Mouse (Mus musculus) lung, embryonic 14.5 days (tissue): ENCODE measurements at regions not wholly inside any gene's neighbourhood (a gene's known extent, or its start where the extent isn't known, plus 50 kb on each side); places are given as distances from the start of the nearest gene placed in this dataset.

Experiments
- ATAC-seq: fragments of 200-750 bp; cut with Nextera tagmentation; 2 replicates; pipeline ENCODE4 v1.8.0; 2017; ENCODE audit warnings: mild to moderate bottlenecking, moderate TSS enrichment, moderate library complexity; ENCODE audit not compliant: insufficient read depth
- DNase-seq: peaks from one replicate; pipeline ENCODE4 v3.0.0-alpha.2; 2015
- H3K27ac ChIP-seq: fragments of 300-500 bp; sonication (generic); 2 replicates; pipeline ENCODE4 v1.5.1; 2014; ENCODE audit warnings: low read depth, mild to moderate bottlenecking, moderate library complexity
- H3K27me3 ChIP-seq: fragments of 300-500 bp; sonication (generic); 2 replicates; pipeline ENCODE4 v1.6.1; 2014; ENCODE audit warnings: low read length, control low read depth; ENCODE audit not compliant: insufficient read depth
- H3K36me3 ChIP-seq: fragments of 300-500 bp; sonication (generic); 2 replicates; pipeline ENCODE4 v1.6.1; 2014; ENCODE audit warnings: control low read depth; ENCODE audit not compliant: insufficient read depth
- H3K4me1 ChIP-seq: fragments of 300-500 bp; sonication (generic); 2 replicates; pipeline ENCODE4 v1.6.1; 2014; ENCODE audit warnings: antibody characterized with exemption, control low read depth; ENCODE audit not compliant: insufficient read depth
- H3K4me2 ChIP-seq: fragments of 300-500 bp; sonication (generic); 2 replicates; pipeline ENCODE4 v1.6.1; 2014; ENCODE audit warnings: mild to moderate bottlenecking
- H3K4me3 ChIP-seq: fragments of 300-500 bp; sonication (generic); 2 replicates; pipeline ENCODE4 v1.5.1; 2014; ENCODE audit warnings: low read depth, low read length
- H3K9ac ChIP-seq: fragments of 300-500 bp; sonication (generic); 2 replicates; pipeline ENCODE4 v1.6.1; 2014
- H3K9me3 ChIP-seq: fragments of 300-500 bp; sonication (generic); 2 replicates; pipeline ENCODE4 v1.6.1; 2016; ENCODE audit warnings: low read depth, low read length, control low read depth
- CTCF ChIP-seq: IDR thresholded peaks from 2 replicates; pipeline ENCODE4 v1.5.1; 2016; ENCODE audit warnings: antibody characterized with exemption, low read depth
- WGBS: fragments of 180-500 bp; shearing (Covaris S2); extraction: QIAGEN DNeasy Blood & Tissue Kit; methylation state at CpG from one replicate; pipeline ENCODE4 v1.1.7; 2014; 5-methylcytosine and 5-hydroxymethylcytosine counted together

- Histone ChIP-seq H3K4me1 (no peaks in the 10 kb centered on the region), H3K36me3 (no peaks in the 10 kb centered on the region), H3K27me3 (no peaks in the 10 kb centered on the region), H3K9me3 (no peaks in the 10 kb centered on the region), H3K4me2 (no peak overlapping the region), H3K9ac (no peak overlapping the region), H3K4me3 (no peak overlapping the region), H3K27ac (no peak overlapping the region)
- DNase-seq: peak; percentile 25
- TF ChIP-seq CTCF: no peak
- no peak for ATAC-seq
- WGBS: 46% methylated on average over 2 of the region's 2 CpGs
Observed at GRCm38 (mm10) chr16:39284484-39284883, 392.0 kb downstream of the Igsf11 start.

- Histone ChIP-seq H3K36me3 (no peaks in the 10 kb centered on the region), H3K9me3 (no peaks in the 10 kb centered on the region), H3K4me3 (no peak overlapping the region), H3K27me3 (no peaks in the 10 kb centered on the region), H3K4me2 (no peak overlapping the region), H3K27ac (no peak overlapping the region), H3K4me1 (no peaks in the 10 kb centered on the region), H3K9ac (no peak overlapping the region)
- DNase-seq (no peak), ATAC-seq (no peak)
- TF ChIP-seq CTCF: no peak
- WGBS: 89% methylated on average over 3 of the region's 3 CpGs
Observed at GRCm38 (mm10) chr16:39285028-39285744, 392.7 kb downstream of the Igsf11 start.

DNA sequence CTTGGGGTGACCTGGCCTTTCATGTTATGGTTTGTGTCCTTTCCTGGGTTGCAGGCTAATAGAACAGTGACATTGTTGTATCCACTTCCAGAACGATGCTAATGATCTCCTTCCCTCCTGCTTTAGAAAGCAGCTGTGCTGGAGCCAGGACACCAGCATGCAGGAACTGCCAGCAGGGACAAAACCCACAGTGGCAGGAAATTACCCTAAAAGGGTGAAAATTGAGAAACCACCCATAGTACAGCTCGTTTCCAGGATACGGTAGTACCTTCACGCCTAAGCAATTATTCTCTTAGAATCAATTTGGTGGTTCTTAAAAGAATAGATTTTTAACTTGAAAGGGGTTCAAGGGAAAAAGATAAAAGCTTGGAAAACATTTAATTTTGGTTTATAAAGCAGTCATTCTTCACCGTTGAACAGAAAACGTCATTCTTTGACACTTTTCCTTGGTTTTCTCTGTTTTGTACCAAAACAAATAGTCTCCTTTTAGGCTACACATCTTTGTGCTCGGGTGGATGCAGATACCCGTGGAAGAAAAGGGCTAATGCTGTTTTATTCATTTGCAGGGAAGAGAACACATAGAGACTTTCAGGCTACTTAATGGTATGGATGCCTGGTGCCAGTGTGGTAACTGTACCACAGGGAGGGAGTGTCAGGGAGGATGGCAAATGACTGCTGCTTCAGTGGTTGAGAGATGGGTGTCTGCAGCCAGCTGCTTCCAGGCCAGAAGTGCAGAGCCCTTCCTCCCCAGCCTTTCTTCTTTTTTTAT, 394.5 kb downstream of the Igsf11 start:
- H3K9ac ChIP-seq: no peak overlapping the region
- H3K36me3 ChIP-seq: no peaks in the 10 kb centered on the region
- no peak overlapping the region for H3K4me2 ChIP-seq
- no peak for DNase-seq
- H3K9me3 ChIP-seq: no peaks in the 10 kb centered on the region
- ATAC-seq: no peak
- no peak overlapping the region for H3K27ac ChIP-seq
- no peak overlapping the region for H3K4me3 ChIP-seq
- H3K4me1 ChIP-seq: no peaks in the 10 kb centered on the region
- TF ChIP-seq CTCF: no peak
- H3K27me3 ChIP-seq: no peaks in the 10 kb centered on the region
- 74% methylated on average over 8 of the region's 8 CpGs for WGBS

DNA sequence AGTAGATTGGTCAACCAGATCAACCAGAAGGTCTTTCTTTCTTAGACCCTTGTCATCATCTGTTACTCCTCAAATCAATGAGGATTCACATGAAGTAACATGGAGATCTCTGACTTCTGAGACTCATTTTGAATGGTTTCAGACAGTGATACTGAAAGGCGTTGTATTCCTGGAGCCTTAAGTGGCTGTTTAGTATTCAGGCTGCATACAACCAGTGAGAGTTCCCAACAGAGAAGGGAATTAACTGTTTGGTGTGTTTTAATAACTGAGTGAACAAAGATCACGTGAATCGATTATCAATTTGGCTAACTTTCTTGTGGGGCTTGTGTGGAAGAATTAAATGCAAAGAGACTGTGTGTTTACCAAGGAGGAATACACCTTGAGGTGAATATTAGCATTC, 406.4 kb downstream of the Igsf11 start:
- no peaks in the 10 kb centered on the region for H3K9me3 ChIP-seq
- no peak overlapping the region for H3K9ac ChIP-seq
- 85% methylated on average over 3 of the region's 3 CpGs for WGBS
- no peak for DNase-seq
- no peak for ATAC-seq
- no peak for TF ChIP-seq CTCF
- H3K36me3 ChIP-seq: no peaks in the 10 kb centered on the region
- no peak overlapping the region for H3K27ac ChIP-seq
- no peak overlapping the region for H3K4me2 ChIP-seq
- no peaks in the 10 kb centered on the region for H3K27me3 ChIP-seq
- H3K4me3 ChIP-seq: no peak overlapping the region
- H3K4me1 ChIP-seq: no peaks in the 10 kb centered on the region

DNA sequence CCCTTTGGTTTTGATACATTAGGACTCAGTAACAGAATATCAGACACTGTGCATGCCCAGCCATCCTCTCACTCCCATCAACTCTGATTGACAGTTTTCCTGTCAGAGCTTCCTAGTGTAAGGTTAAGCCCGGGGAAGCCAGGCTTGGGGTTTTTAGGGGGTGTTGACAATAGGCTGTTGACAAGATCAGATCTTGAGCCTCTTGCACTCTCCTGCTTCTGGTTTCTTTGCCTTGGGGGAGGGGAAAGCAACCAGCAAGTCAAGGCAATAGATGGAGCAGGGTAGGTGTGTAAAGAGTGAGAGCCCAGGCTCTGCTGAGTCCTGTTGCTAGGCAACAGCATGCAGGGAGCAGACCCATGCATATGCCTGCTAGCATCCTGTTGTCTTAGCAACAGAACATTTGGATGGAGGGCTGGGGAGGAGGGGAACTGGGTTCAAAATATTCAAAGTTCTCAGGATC, 410.5 kb downstream of the Igsf11 start:
- DNase-seq: no peak
- no peak overlapping the region for H3K9ac ChIP-seq
- no peaks in the 10 kb centered on the region for H3K9me3 ChIP-seq
- no peak overlapping the region for H3K4me3 ChIP-seq
- no peak overlapping the region for H3K4me2 ChIP-seq
- H3K27me3 ChIP-seq: no peaks in the 10 kb centered on the region
- H3K4me1 ChIP-seq: no peaks in the 10 kb centered on the region
- H3K27ac ChIP-seq: no peak overlapping the region
- peak; percentile 65; the same call in 1 of the 2 replicates for ATAC-seq
- H3K36me3 ChIP-seq: no peaks in the 10 kb centered on the region
- WGBS: 23% methylated on average over 1 of the region's 1 CpGs
- TF ChIP-seq CTCF: no peak

DNA sequence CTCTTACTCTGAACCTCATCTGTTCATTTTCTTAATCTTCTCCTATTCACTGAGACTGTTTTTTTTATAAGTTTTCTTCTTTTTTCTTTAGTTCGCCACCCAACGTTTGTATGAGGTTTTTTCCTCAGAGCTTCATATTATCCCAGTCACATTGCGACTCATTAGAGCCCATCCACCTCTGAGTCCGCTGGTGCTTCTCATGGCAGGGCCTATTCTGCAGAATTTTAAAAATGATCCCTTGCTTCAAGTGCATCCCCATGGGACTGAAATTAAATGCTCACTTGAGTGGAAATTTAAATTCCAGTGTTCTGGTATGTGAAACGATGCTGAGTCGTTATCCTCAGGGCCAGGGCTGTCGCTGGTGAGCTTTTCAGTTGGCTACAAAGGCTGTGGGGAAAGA, 410.9 kb downstream of the Igsf11 start:
- Histone ChIP-seq H3K4me2 (no peak overlapping the region), H3K4me3 (no peak overlapping the region), H3K27ac (no peak overlapping the region), H3K27me3 (no peaks in the 10 kb centered on the region), H3K4me1 (no peaks in the 10 kb centered on the region), H3K9me3 (no peaks in the 10 kb centered on the region), H3K9ac (no peak overlapping the region), H3K36me3 (no peaks in the 10 kb centered on the region)
- TF ChIP-seq CTCF: no peak
- ATAC-seq (no peak), DNase-seq (no peak)
- WGBS: 60% methylated on average over 7 of the region's 7 CpGs

DNA sequence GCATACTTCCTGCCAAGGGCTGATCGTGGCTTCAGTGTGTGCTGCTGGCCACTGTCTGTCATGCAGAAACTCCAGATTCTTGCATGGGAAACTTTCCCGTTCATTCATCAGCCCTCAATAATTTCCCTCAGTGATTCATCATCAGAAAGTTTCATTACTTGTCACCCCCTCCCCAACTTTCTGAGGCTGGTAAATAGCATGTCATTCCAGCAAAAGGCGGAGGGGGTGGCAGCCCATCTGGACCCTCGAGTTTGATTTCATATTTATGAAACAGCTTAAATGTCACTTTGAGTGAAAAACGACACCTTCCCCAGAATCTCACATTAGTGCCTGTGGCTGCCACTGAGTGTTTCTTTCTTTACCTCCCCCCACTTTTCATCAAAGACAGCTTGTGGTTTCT, 415.5 kb downstream of the Igsf11 start:
- no peak for DNase-seq

More for the DNA sequence above, 415.5 kb downstream of the Igsf11 start:
- no peak overlapping the region for H3K4me2 ChIP-seq
- H3K27ac ChIP-seq: no peak overlapping the region
- H3K4me3 ChIP-seq: no peak overlapping the region
- no peaks in the 10 kb centered on the region for H3K36me3 ChIP-seq
- no peak for ATAC-seq
- no peak overlapping the region for H3K9ac ChIP-seq
- 49% methylated on average over 5 of the region's 5 CpGs for WGBS
- no peaks in the 10 kb centered on the region for H3K4me1 ChIP-seq
- TF ChIP-seq CTCF: no peak
- no peaks in the 10 kb centered on the region for H3K27me3 ChIP-seq
- H3K9me3 ChIP-seq: no peaks in the 10 kb centered on the region
